Mouse (Mus musculus): ENCODE measurements around the gene Ak1.

- no peak for TF ChIP-seq TAL1 (IDR thresholded peaks at IDR 0.05; ENCODE audit: low read length)
- TF ChIP-seq GATA1 (IDR thresholded peaks at IDR 0.05; ENCODE audit: low read length) = no peak
Measured at GRCm38 (mm10) chr2:32631737-32632394, 10.3 kb downstream of the Ak1 start.
